Mouse (Mus musculus) stomach, embryonic 16.5 days (tissue): ENCODE data around the gene Ndufs7. TPM values are rescaled to one million over a fixed set of nuclear protein-coding genes. Genes with fewer than 3 reads are reported as not detected.

Experiments
- ATAC-seq: fragments of 200-750 bp; cut with Nextera tagmentation; 2 replicates; pipeline ENCODE4 v1.8.0; 2017; ENCODE audit warnings: moderate number of reproducible peaks, moderate TSS enrichment; ENCODE audit not compliant: insufficient read depth, low FRiP score
- H3K27ac ChIP-seq: fragments of 300-500 bp; sonication (generic); 2 replicates; pipeline ENCODE4 v1.5.1; 2014; ENCODE audit warnings: low read length
- H3K27me3 ChIP-seq: fragments of 300-500 bp; sonication (generic); 2 replicates; pipeline ENCODE4 v1.6.1; 2014; ENCODE audit warnings: low read length, control low read depth, mixed read lengths; ENCODE audit not compliant: control insufficient read depth, insufficient read depth
- H3K36me3 ChIP-seq: fragments of 300-500 bp; sonication (generic); 2 replicates; pipeline ENCODE4 v1.6.1; 2014; ENCODE audit warnings: low read length; ENCODE audit not compliant: control insufficient read depth, insufficient read depth
- H3K4me1 ChIP-seq: fragments of 300-500 bp; sonication (generic); 2 replicates; pipeline ENCODE4 v1.6.1; 2014; ENCODE audit warnings: low read length, control low read depth, mixed read lengths; ENCODE audit not compliant: control insufficient read depth, insufficient read depth
- H3K4me2 ChIP-seq: fragments of 300-500 bp; sonication (generic); 2 replicates; pipeline ENCODE4 v1.6.1; 2014; ENCODE audit warnings: low read depth, low read length, mixed read lengths
- H3K4me3 ChIP-seq: fragments of 300-500 bp; sonication (generic); replicated peaks from 2 replicates; pipeline ENCODE4 v1.5.1; 2014; ENCODE audit warnings: mild to moderate bottlenecking, low read length
- H3K9ac ChIP-seq: fragments of 300-500 bp; sonication (generic); 2 replicates; pipeline ENCODE4 v1.6.1; 2014; ENCODE audit warnings: low read length
- H3K9me3 ChIP-seq: fragments of 300-500 bp; sonication (generic); replicated peaks from 2 replicates; pipeline ENCODE4 v1.6.1; 2016; ENCODE audit warnings: low read length, control low read depth; ENCODE audit not compliant: control insufficient read depth
- WGBS: fragments of 180-500 bp; shearing (Covaris S2); extraction: QIAGEN DNeasy Blood & Tissue Kit; methylation state at CpG from one replicate; pipeline ENCODE4 v1.1.7; 2014; 5-methylcytosine and 5-hydroxymethylcytosine counted together
- polyA plus RNA-seq: library from polyadenylated mRNA; unstranded; fragments of >200 nt; fragmentation: Nextera tagmentation; extraction: Ambion mirVana; gene quantifications from 2 replicates; pipeline ENCODE4 v1.2.1, GENCODE M21; 2015

Gene Ndufs7
- polyA plus RNA-seq, 1 experiment from 2014 or later: 340 TPM

GRCm38 (mm10) chr10:80292251-80293146 is 43.6 kb downstream of the Ndufs7 start, which contains the start of gene Rps15:
Rps15 (plus strand) TSS chr10:80292453.
- Histone ChIP-seq H3K9me3 (no peaks in the 10 kb centered on the region), H3K4me3 (peak within 1 kb of the TSS; percentile 90), H3K36me3 (peaks cover 10% of the 10 kb centered on the region; the same call in 1 of the 2 replicates), H3K27me3 (no peaks in the 10 kb centered on the region), H3K4me1 (peaks cover 15% of the 10 kb centered on the region), H3K9ac (peak within 1 kb of the TSS; percentile 98), H3K4me2 (peak within 1 kb of the TSS; percentile 100), H3K27ac (peak within 1 kb of the TSS; percentile 81)
- peak; percentile 89 for ATAC-seq
- under 1% methylated on average over 70 of the region's 72 CpGs for WGBS

- peak overlapping the region; percentile 90 for H3K4me3 ChIP-seq
- WGBS: 18% methylated on average over 14 of the region's 14 CpGs
- peak overlapping the region; percentile 100 for H3K4me2 ChIP-seq
- no peak for ATAC-seq
- 0 out of 2 replicates have a peak, but pooled peaks cover 8% of the 10 kb centered on the region for H3K36me3 ChIP-seq
- peaks cover 6% of the 10 kb centered on the region for H3K27me3 ChIP-seq
- peaks cover 15% of the 10 kb centered on the region for H3K4me1 ChIP-seq
- H3K9ac ChIP-seq: peak overlapping the region; percentile 98
- H3K27ac ChIP-seq: peak overlapping the region; percentile 81
- H3K9me3 ChIP-seq: no peaks in the 10 kb centered on the region
These were observed 44.4 kb downstream of the Ndufs7 start for GRCm38 (mm10) chr10:80293325-80293724.

- H3K4me1 ChIP-seq: peaks cover 15% of the 10 kb centered on the region
- H3K9me3 ChIP-seq: no peaks in the 10 kb centered on the region
- no peak for ATAC-seq
- no peak overlapping the region for H3K9ac ChIP-seq
- H3K36me3 ChIP-seq: 0 out of 2 replicates have a peak, but pooled peaks cover 8% of the 10 kb centered on the region
- H3K27ac ChIP-seq: no peak overlapping the region
- H3K4me3 ChIP-seq: no peak overlapping the region
- no peak overlapping the region for H3K4me2 ChIP-seq
- peaks cover 16% of the 10 kb centered on the region for H3K27me3 ChIP-seq
- 77% methylated on average over 4 of the region's 4 CpGs for WGBS
These were observed 45.4 kb downstream of the Ndufs7 start for GRCm38 (mm10) chr10:80294311-80294710.

- H3K27me3 ChIP-seq: peaks cover 21% of the 10 kb centered on the region
- 34% methylated on average over 7 of the region's 7 CpGs for WGBS
- H3K27ac ChIP-seq: no peak overlapping the region
- H3K4me3 ChIP-seq: no peak overlapping the region
- H3K4me1 ChIP-seq: peaks cover 15% of the 10 kb centered on the region
- H3K4me2 ChIP-seq: no peak overlapping the region
- no peaks in the 10 kb centered on the region for H3K9me3 ChIP-seq
- ATAC-seq: no peak
- H3K36me3 ChIP-seq: 0 out of 2 replicates have a peak, but pooled peaks cover 8% of the 10 kb centered on the region
- no peak overlapping the region for H3K9ac ChIP-seq
These were observed 45.9 kb downstream of the Ndufs7 start for GRCm38 (mm10) chr10:80294788-80295303.

- peak; percentile 33; the same call in 1 of the 2 replicates for ATAC-seq
- H3K9me3 ChIP-seq: no peaks in the 10 kb centered on the region
- peak within 1 kb of the TSS; percentile 9; the same call in 1 of the 2 replicates for H3K27ac ChIP-seq
- WGBS: under 1% methylated on average over 26 of the region's 26 CpGs
- H3K36me3 ChIP-seq: 0 out of 2 replicates have a peak, but pooled peaks cover 8% of the 10 kb centered on the region
- H3K9ac ChIP-seq: peak within 1 kb of the TSS; percentile 67
- H3K27me3 ChIP-seq: peaks cover 31% of the 10 kb centered on the region
- H3K4me3 ChIP-seq: peak within 1 kb of the TSS; percentile 43
- H3K4me2 ChIP-seq: peak within 1 kb of the TSS; percentile 77
- H3K4me1 ChIP-seq: peaks cover 15% of the 10 kb centered on the region
These were observed 46.9 kb downstream of the Ndufs7 start, which contains the start of gene Apc2 for GRCm38 (mm10) chr10:80295618-80296425. Apc2 (plus strand) TSS chr10:80295977.

GRCm38 (mm10) chr10:80296824-80297223 is 47.9 kb downstream of the Ndufs7 start:
- H3K4me2 ChIP-seq: no peak overlapping the region
- no peak overlapping the region for H3K4me3 ChIP-seq
- H3K36me3 ChIP-seq: 0 out of 2 replicates have a peak, but pooled peaks cover 8% of the 10 kb centered on the region
- no peaks in the 10 kb centered on the region for H3K9me3 ChIP-seq
- H3K4me1 ChIP-seq: peaks cover 15% of the 10 kb centered on the region
- no peak for ATAC-seq
- H3K9ac ChIP-seq: 0 out of 2 replicates have a peak overlapping the region, but pooled peaks have one; percentile 2
- peaks cover 39% of the 10 kb centered on the region for H3K27me3 ChIP-seq
- WGBS: 79% methylated on average over 5 of the region's 5 CpGs
- no peak overlapping the region for H3K27ac ChIP-seq

GRCm38 (mm10) chr10:80297526-80298133 is 48.7 kb downstream of the Ndufs7 start:
- no peak for ATAC-seq
- Histone ChIP-seq H3K9me3 (no peaks in the 10 kb centered on the region), H3K27me3 (peaks cover 41% of the 10 kb centered on the region), H3K36me3 (0 out of 2 replicates have a peak, but pooled peaks cover 8% of the 10 kb centered on the region), H3K27ac (no peak overlapping the region), H3K4me1 (peaks cover 19% of the 10 kb centered on the region), H3K4me2 (no peak overlapping the region), H3K9ac (0 out of 2 replicates have a peak overlapping the region, but pooled peaks have one; percentile 1), H3K4me3 (no peak overlapping the region)
- 70% methylated on average over 8 of the region's 8 CpGs for WGBS

- Histone ChIP-seq H3K27ac (no peak overlapping the region), H3K9ac (no peak overlapping the region), H3K36me3 (0 out of 2 replicates have a peak, but pooled peaks cover 8% of the 10 kb centered on the region), H3K4me1 (peaks cover 13% of the 10 kb centered on the region), H3K4me2 (no peak overlapping the region), H3K27me3 (peaks cover 45% of the 10 kb centered on the region), H3K9me3 (no peaks in the 10 kb centered on the region), H3K4me3 (no peak overlapping the region; the same call in 1 of the 2 replicates)
- 5% methylated on average over 26 of the region's 26 CpGs for WGBS
- no peak for ATAC-seq
These were observed 49.8 kb downstream of the Ndufs7 start for GRCm38 (mm10) chr10:80298571-80299281.
